Mouse (Mus musculus): ENCODE results near the gene Armt1.
"Not testable (repeated sequence)": the region's sequence is repeated elsewhere in the genome, so short reads cannot be mapped to it uniquely, and the experiment has no call there.

Armt1 gene

DNA sequence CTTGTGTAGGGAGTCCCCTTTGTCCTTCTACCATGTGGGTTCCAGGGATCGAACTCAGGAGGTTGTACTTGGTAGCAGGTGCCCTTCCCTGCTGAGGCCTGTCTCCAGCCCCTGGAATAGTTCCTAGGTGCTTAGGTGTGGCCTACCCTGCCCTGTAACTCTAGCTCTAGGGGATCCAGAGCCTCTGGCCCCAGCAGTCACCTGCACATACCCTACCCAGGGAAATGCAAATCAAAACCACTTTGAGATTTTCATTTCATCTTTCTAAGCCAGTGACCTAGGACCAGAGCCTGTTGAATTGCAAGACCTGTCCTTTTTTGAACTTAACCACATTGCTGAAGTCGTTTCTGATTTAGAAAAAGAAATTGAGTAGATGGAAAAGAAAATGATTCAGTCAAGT, 1.6 kb downstream of the Armt1 start:
- DNase-seq (ENCODE audit: low read depth): not testable (repeated sequence)

GRCm38 (mm10) chr10:4435416-4435815, 3.1 kb downstream of the Armt1 start:
- no peak for DNase-seq (ENCODE audit: low read depth)

DNA sequence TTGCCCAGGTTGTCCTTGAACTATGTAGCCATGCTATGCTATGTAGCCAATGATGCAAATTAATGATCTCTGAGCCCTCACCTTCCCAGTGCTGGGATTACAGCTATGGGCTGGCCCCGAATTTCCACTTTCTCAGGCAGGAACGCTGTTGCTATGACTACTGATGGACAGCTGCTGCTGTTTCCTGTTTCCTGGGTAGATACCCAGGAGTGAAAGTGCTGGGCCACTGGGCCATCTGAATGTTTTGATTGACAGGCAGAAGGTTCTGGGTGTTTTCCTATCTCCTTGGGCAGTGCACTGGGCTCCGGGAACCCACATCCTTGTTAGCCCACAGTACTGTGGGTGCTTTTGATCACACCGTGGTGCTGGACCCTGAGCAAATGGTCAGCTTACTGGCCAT, 24.1 kb downstream of the Armt1 start:
- DNase-seq (ENCODE audit: low read depth): no peak

DNA sequence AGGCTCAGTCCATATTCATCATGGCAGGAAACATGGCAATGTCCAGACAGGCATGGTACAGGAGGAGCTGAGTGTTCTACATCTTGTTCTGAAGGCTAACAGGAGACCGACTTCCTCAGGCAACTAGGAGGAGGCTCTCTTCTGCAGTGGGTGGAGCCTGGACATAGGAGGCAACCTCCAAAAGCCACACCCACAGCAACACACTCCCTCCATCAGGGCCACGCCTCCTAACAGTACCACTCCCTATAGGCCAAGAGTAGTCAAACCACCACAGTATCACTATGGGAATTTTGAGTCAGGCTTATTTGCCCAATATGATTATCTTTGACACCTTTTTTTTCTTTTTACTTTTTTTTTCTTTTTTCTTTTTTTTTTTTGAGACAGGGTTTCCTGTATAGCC, 27.9 kb downstream of the Armt1 start:
- no peak for DNase-seq (ENCODE audit: low read depth)

DNA sequence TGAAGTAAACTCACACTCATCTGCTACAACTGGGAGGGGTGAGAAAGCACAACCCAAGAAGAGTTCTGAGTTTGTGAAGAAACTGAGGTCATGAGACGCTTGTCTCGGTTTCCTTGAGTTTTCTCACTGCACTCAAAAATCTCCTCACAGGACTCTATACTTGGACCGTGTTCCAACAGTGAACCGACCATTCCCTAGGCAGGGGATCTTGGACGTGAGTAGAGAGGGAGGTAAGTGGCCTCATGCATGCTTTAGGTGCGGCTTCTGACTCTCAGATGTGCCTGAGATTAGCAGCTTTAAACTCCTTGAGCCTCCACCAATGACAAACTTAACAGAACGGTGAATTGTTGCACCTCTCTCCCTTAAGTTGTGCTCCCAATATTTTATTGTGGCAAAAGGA, 33.5 kb downstream of the Armt1 start:
- no peak for DNase-seq (ENCODE audit: low read depth)

DNA sequence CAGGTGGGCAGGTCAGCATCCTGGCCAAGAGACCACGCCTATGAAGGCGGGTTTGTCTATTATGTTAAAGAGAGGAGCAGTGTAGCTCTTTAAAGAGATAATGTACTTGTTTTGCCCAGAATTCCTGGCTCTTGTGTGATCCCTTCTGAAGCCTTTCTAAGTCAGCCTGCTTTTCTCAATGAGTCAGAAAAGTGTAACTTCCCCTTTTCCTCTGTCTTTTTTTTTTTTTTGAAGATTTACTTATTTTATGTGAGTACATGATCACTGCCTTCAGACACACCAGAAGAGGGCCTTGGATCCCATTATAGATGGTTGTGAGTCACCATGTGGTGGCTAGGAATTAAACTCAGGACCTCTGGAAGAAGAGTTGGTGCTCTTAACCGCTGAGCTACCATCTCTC, 37.1 kb downstream of the Armt1 start:
- no peak for DNase-seq (ENCODE audit: low read depth)

- no peak for DNase-seq (ENCODE audit: low read depth)
Measured at GRCm38 (mm10) chr10:4473591-4473993, 41.3 kb downstream of the Armt1 start.

DNA sequence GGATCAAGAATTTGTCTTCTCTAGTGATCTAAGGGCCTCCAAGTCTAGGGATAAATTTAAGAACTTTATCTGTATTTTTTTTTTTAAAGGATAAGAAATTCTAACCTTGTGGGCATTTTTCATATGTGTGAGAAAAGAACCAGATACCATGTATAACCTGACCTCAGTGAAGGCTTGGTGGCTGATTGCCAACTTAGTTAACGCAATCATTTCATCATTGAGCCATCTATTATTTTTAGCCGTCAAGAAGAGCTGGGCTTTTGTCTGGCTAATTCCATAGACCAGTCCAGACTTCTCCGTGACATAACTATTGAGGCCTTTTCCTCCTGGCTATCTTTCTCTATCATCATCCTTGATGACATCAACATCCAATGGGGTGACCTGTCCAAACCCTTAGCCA, 43.2 kb downstream of the Armt1 start:
- no peak for DNase-seq (ENCODE audit: low read depth)

DNA sequence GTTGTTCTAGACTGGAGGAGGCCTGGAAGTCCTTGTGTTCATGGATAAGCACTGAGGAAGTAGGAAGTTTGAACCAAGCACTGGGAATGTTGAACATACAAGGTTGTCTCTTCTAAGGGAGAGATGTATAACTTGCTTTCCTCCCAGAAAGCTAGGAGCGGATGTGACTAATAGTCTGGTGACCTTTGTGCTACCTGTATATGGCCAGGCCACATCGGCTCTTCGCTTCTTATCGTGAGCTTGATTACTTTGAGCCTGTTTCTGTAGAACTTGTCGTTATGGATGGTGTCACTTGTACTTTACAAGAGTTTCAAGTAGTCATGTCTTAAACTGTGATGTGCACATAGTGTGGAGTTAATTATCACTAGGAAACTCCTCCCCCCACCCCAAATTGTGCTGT, 44.3 kb downstream of the Armt1 start:
- no peak for DNase-seq (ENCODE audit: low read depth)

- no peak for DNase-seq (ENCODE audit: low read depth)
Measured at GRCm38 (mm10) chr10:4480929-4481328, 48.7 kb downstream of the Armt1 start.

- no peak for DNase-seq (ENCODE audit: low read depth)
Measured at GRCm38 (mm10) chr10:4481695-4482094, 49.4 kb downstream of the Armt1 start.

DNA sequence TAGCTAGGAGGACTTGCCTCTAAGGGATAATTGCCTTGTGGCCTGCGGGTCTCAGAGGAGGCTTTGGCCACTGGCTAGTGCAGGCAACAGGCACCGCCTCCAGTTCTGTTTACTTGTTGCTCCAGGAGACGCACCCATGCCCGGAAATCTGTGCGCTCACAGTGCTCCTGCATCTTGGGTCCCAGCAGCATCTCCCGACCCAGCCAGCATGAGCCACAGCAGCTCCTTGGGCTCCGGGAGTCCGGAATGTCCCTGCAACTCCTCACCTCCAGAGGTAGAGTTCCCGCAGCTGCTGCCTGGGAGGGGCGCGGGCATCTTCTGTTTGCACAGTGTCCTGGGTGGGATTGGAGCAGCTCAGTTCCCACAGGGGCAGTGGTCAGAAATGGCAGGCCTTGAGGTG, 50.1 kb downstream of the Armt1 start, which contains the start of gene Ccdc170:
Gene Ccdc170, plus strand, starts transcription at position 148 of the 400 bp plus-strand sequence.
- no peak for DNase-seq (ENCODE audit: low read depth)

DNA sequence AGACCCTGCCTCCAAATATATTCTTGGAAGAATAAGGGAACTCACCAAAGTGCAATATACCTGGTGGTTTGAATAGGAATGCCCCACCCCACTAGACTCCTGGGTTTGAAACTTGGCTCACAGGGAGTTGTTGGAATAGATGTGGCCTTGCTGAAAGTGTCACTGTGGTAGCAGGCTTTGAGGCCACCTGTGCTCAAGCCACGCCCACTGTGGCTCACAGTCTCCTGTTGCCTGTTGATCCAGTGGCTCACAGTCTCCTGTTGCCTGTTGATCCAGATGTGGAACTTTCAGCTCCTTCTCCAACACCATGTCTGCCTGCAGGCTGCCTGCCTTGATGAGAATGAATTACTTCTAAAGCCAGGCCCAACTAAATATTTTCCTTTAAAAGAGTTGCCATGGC, 51.6 kb downstream of the Armt1 start:
- no peak for DNase-seq (ENCODE audit: low read depth)

DNA sequence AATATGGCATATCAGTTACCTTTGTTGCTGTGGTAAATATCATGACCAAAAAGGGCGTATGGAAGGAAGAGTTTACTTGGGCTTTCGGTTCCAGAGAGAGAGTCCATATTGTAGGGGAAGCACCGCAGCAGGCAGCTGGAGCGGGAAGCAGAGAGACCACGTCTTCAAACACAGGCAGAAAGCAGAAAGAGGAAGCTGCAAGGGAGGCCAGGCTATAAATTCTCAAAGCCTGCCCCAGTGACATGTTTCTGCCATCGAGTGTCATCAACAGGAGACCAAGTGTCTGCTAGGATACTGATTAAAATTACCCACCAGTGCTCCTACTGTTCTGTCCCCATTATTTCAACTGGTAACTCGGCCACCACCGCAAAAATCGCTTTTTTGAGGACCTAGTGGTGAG, 52.7 kb downstream of the Armt1 start:
- DNase-seq (ENCODE audit: low read depth): no peak

- no peak for DNase-seq (ENCODE audit: low read depth)
Measured at GRCm38 (mm10) chr10:4489865-4490264, 57.6 kb downstream of the Armt1 start.

DNA sequence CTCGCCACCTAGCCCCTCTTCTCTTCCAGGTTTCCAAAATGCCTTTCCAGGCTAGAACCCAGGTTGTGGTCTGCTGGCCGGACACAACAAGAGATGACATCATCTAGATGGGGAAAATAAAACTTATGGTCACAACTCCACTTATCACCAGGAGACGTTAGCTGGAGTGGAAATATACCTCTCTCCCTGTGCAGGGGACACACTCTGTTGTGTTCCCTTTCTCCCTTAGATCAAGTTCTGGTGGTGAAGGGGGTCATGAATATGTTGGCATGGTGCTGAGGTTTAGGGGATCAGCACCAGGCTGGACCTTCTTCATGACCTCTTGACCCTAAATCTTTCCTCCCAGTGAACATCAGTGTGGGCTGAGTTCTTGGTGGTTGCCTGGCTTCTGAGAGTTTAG, 59.0 kb downstream of the Armt1 start:
- DNase-seq (ENCODE audit: low read depth): no peak

GRCm38 (mm10) chr10:4492045-4492444, 59.8 kb downstream of the Armt1 start:
- DNase-seq (ENCODE audit: low read depth): no peak

DNA sequence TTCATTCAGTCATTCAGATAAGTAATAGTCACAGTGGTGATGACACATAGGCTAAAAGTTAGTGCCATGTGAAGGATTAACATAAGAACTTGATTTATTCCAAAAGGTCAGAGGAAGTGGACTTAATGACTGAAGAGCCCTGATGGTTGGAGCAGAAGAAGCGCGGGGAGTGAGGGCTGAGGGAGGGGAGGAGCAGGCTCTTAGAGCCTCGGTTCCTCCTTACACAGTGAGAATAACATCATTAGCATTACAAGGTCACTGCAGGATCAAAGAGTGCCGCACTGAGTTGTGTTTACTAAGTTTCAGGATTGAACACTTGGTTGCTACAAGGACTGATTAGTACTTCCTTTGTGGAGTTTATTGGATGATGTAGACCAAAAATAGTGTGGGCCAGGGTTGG, 60.6 kb downstream of the Armt1 start:
- DNase-seq (ENCODE audit: low read depth): no peak

- no peak for DNase-seq (ENCODE audit: low read depth)
Measured at GRCm38 (mm10) chr10:4503251-4503650, 71.0 kb downstream of the Armt1 start.
